Mouse (Mus musculus) testis, postnatal 10 days (tissue): ENCODE data around the gene Mtmr6.
A peak's percentile ranks its signal among the peaks of the same experiment; 100 is the strongest.
"Not testable (repeated sequence)": the region's sequence is repeated elsewhere in the genome, so short reads cannot be mapped to it uniquely, and the experiment has no call there.

ENCODE experiments used
- DNase-seq: peaks from one replicate; pipeline ENCODE4 v3.0.0; 2021; ENCODE audit warnings: low spot score

Mtmr6 gene

DNA sequence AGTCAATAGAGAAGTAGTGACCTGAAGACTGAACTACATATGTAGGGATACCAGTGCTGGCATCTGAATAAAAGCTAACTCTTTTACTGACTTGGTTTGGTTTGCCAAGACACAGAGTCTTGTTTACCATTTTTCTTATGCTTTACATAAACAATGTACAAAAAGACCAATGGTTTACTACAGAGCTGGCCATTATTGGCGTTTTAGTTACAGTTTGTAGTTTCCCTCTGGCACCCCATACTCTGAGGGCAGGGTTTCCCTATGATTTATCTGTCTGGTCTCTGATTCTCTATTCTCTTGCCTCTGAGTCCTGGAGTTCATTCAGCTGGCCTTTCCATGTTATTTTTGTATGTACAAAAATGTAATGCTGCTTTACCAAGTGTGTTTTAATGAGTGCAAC is 30.5 kb downstream of the Mtmr6 start:
- no peak for DNase-seq

DNA sequence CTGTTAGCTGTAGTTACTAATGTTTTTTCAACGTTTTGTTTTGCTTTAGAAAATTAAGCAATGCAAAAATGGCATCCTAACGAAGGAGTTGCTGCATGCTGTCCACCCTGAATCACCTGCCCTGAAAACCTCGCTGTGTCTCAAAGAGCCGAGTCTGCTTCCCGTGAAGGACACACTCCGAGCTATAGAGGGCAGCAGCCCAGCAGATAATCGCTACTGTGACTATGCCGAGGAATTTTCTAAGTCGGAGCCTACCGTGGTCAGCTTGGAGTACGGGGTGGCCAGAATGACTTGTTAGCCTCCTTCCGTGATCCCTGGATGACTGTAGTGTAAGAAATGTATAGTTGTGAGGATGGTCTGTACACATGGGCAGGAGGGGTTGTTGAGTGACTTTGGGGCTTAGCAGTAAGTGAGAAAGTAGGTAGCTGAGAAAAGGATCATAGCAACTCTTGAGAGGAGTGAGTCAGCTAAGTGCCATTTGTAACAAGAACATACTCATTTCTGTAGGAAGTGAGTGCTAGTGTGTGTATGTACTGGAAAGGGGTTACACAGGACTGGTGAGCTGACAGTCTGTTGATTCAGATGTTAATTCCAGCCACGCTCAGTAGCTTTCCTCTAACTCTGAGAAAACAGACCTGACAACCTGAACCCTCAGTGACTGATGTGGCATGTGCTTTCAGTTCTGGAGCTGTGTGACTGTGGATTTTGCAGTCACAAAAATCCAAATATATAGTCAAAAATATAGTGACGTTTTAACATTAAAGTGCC is 35.4 kb downstream of the Mtmr6 start:
- DNase-seq: no peak

- DNase-seq: no peak
Observed at GRCm38 (mm10) chr14:60301024-60301423, 36.0 kb downstream of the Mtmr6 start.

DNA sequence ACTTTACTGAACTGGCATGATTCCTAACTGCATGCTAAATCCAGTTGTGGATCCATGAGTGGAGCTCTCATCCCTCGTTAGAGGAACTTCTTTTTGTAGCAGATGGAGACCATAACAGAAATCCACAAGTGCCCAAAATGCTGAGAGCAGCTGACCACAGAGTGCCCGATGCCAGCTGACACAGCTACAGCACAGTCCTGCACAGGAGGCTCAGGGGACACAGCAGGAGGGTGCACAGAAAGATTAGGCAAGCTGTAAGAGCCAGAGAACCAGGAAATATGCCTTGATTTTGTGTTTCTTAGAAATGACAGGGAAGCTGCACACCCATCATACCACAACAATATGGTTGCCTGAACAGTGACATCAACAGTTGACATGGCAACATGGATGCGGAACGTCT is 37.4 kb downstream of the Mtmr6 start:
- DNase-seq: no peak

DNA sequence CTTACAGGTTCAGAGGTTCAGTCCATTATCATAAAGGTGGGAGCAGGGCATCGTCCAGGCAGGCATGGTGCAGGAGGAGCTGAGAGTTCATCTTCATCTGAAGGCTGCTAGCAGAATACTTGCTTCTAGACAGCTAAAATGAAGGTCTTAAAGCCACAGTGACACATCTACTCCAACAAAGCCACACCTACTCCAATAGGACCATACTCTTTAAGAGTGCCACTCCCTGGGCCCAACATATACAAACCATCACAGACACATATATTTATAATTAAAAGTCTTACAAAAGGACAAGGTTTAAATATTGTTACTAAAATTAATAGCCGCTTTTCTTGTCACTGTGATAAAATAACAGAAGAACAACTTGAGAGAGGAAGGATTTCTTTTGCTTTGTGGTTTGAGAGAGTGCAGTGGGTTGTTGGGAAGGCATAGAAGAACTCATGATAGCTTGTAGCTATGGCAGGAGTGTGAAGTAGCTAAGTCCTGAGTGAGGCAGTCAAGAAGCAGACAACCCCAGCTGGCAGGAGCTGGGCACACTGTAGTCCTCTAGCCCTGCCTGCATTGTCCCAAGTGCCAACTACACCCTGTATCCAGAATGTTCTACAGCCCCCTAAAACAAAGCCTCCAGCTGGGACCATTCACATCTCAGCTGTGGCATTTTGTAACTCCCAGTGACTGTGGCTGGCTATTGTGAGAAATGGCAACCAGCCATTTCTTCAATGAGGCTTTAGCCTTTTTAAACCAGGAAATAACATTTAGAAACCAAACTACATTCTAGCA is 39.6 kb downstream of the Mtmr6 start:
- DNase-seq: no peak

- DNase-seq: no peak
Observed at GRCm38 (mm10) chr14:60308113-60308512, 43.1 kb downstream of the Mtmr6 start.

DNA sequence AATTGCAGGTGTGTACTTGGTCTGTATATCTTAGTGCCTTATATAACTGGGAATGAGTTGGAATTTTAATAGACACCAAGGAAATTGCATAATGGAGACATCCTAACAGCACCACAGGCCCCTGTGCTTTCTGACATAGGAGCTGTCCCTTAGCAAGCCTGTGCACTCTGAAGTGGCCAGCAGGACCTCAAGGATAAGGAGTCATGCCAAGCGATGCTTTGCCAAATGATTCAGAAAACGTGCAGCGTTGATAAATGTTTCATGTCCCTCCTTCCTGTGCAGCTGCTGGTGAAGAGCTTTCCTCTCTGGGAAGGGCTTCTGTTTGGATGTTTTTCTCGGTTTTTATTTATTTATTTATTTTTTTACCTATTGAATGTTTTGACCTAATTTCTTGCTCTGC is 45.7 kb downstream of the Mtmr6 start:
- no peak for DNase-seq

DNA sequence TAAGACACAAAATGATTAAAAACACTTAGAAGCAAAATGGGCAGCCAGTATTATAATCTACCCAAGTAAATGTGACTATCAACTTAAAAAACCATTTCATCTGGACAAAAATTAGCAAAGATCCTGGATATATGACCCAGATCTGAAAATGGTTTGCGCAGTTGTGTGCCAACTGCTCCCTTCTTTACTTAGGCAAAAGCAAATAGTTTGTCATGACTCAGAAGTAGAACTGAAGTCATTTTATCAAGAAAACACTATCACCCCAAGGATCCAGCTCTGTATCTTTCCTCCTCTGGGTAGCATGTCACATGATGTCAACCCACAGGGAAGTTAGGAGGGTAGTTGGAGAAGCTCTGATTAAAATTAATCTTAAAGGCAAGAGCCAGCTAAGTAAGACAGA is 54.2 kb downstream of the Mtmr6 start:
- no peak for DNase-seq

GRCm38 (mm10) chr14:60320813-60321212 is 55.8 kb downstream of the Mtmr6 start:
- no peak for DNase-seq

DNA sequence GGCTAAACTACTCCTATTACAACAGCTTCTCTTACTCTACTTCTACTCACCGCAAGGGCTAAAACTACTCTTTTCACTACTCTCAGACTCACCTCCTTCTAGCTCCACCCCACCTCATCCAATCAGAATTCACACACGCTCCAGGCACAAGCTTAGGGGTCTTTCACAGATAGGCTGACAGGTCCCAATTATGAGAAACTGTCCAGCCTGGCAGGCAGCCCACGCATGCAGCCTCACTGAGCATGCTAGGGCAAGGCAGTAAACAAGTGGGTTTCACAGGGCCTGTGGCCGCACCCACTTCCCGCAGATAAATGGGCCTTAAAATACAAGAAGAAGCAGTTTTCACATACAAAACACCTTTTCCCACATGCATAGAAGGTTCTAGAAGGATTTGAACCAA is 75.0 kb downstream of the Mtmr6 start:
- DNase-seq: not testable (repeated sequence)

DNA sequence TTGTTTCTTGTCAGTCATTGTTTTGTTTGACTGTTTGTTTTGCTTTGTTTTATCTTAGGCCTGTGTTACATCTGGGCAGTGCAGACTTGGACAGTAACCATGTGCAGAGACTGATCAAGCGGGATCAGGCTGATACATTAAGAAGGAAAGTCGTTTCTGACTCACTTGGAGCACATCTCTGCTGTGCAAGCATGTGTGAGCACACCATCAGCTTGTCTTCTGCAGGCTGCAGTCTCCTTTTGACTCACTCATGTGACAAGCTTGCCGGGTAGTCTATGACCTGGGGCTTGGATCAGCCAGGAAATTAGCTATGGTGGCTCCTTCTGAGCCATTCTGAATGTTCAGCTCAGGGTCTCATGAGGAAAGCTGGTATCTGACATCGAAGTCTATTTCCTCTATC is 75.5 kb downstream of the Mtmr6 start:
- no peak for DNase-seq

GRCm38 (mm10) chr14:60345326-60345876 is 80.4 kb downstream of the Mtmr6 start:
- peak; percentile 25 for DNase-seq
